Mouse (Mus musculus) MEL (cell line): Measurements from ENCODE around the gene Olfr741. TPM values are rescaled to one million over a fixed set of nuclear protein-coding genes. Genes with fewer than 3 reads are reported as not detected.

Source experiments
- DNase-seq: peaks from one replicate; pipeline ENCODE4 v3.0.0; 2011; ENCODE audit warnings: low read depth, low spot score
- H3K27ac ChIP-seq: 2 replicates; pipeline ENCODE4 v1.5.1; 2012; ENCODE audit warnings: low read depth, mild to moderate bottlenecking, control low read depth, low read length, moderate library complexity; ENCODE audit not compliant: control insufficient read depth
- H3K27me3 ChIP-seq, 2 experiments: fragments of 150-350 bp in 1 of 2; sonication (generic) in 1 of 2; 2 replicates each; pipeline ENCODE4 v1.6.1; 2012; ENCODE audit warnings: low read length in 2 of 2, mild to moderate bottlenecking in 2 of 2, improper control_type of control experiment in 1 of 2, moderate library complexity in 1 of 2; ENCODE audit not compliant: insufficient read depth in 2 of 2, control insufficient read depth in 1 of 2
- H3K36me3 ChIP-seq, 2 experiments: 2 replicates each; pipeline ENCODE4 v1.6.1; 2012 to 2014; ENCODE audit warnings: low read length in 2 of 2, improper control_type of control experiment in 1 of 2, inconsistent platforms in 1 of 2, mild to moderate bottlenecking in 1 of 2; ENCODE audit not compliant: insufficient read depth in 2 of 2, control insufficient read depth in 1 of 2
- H3K4me1 ChIP-seq, 2 experiments: fragments of 150-350 bp in 1 of 2; sonication (generic) in 1 of 2; 2 replicates each; pipeline ENCODE4 v1.6.1; 2012; ENCODE audit warnings: low read length in 2 of 2, improper control_type of control experiment in 1 of 2, mild to moderate bottlenecking in 1 of 2; ENCODE audit not compliant: insufficient read depth in 2 of 2, control insufficient read depth in 1 of 2
- H3K4me3 ChIP-seq, 2 experiments: fragments of 150-350 bp in 1 of 2; sonication (generic) in 1 of 2; 2 replicates each; pipeline ENCODE4 v1.5.1; 2012; ENCODE audit warnings: low read depth in 2 of 2, low read length in 2 of 2, mild to moderate bottlenecking in 2 of 2, moderate library complexity in 2 of 2, control low read depth in 1 of 2, improper control_type of control experiment in 1 of 2; ENCODE audit not compliant: control insufficient read depth in 1 of 2, insufficient read depth in 1 of 2
- H3K79me2 ChIP-seq: 2 replicates; pipeline ENCODE4 v1.6.1; 2012; ENCODE audit warnings: mild to moderate bottlenecking, low read length, moderate library complexity; ENCODE audit not compliant: control insufficient read depth, poor library complexity, insufficient read depth
- H3K9ac ChIP-seq: 2 replicates; pipeline ENCODE4 v1.6.1; 2012; ENCODE audit warnings: low read depth, mild to moderate bottlenecking, control low read depth, low read length, moderate library complexity; ENCODE audit not compliant: control insufficient read depth, poor library complexity, severe bottlenecking
- H3K9me3 ChIP-seq: fragments of 150-350 bp; sonication (generic); replicated peaks from 2 replicates; pipeline ENCODE4 v1.6.1; 2012; ENCODE audit warnings: mild to moderate bottlenecking, low read length, improper control_type of control experiment, moderate library complexity; ENCODE audit not compliant: insufficient read depth
- BHLHE40 ChIP-seq: IDR thresholded peaks from 2 replicates; pipeline ENCODE4 v1.6.1; 2012; ENCODE audit warnings: low read depth, mild to moderate bottlenecking, inconsistent platforms, low read length, improper control_type of control experiment, borderline replicate concordance
- CHD1 ChIP-seq: IDR thresholded peaks from 2 replicates; pipeline ENCODE4 v1.6.1; 2012; ENCODE audit warnings: low read depth, mild to moderate bottlenecking, inconsistent platforms, low read length, improper control_type of control experiment
- CHD2 ChIP-seq: IDR thresholded peaks from 2 replicates; pipeline ENCODE4 v1.6.1; 2011; ENCODE audit warnings: low read length, improper control_type of control experiment
- CTCF ChIP-seq, 3 experiments: IDR thresholded peaks in 2 of 3; conservative IDR thresholded peaks in 1 of 3; 2 replicates each; pipeline ENCODE4 v1.5.1; 2011 to 2012; ENCODE audit warnings: low read length in 3 of 3, low read depth in 2 of 3, mild to moderate bottlenecking in 2 of 3, improper control_type of control experiment in 1 of 3, inconsistent platforms in 1 of 3, mixed read lengths in 1 of 3, moderate library complexity in 1 of 3; ENCODE audit not compliant: control insufficient read depth in 1 of 3, insufficient read depth in 1 of 3, poor library complexity in 1 of 3, severe bottlenecking in 1 of 3
- E2F4 ChIP-seq: IDR thresholded peaks from 2 replicates; pipeline ENCODE4 v1.6.1; 2011; ENCODE audit warnings: low read depth, low read length, improper control_type of control experiment, borderline replicate concordance
- EP300 ChIP-seq, 2 experiments: IDR thresholded peaks; 2 replicates each; pipeline ENCODE4 v1.6.1; 2011; ENCODE audit warnings: improper control_type of control experiment in 2 of 2, low read length in 2 of 2, low read depth in 1 of 2, mild to moderate bottlenecking in 1 of 2
- GABPA ChIP-seq: IDR thresholded peaks from 2 replicates; pipeline ENCODE4 v1.6.1; 2012; ENCODE audit warnings: low read depth, mild to moderate bottlenecking, inconsistent platforms, low read length, improper control_type of control experiment, moderate library complexity
- HCFC1 ChIP-seq: IDR thresholded peaks from 2 replicates; pipeline ENCODE4 v1.6.1; 2012; ENCODE audit warnings: low read depth, mild to moderate bottlenecking, inconsistent platforms, low read length, improper control_type of control experiment, moderate library complexity
- JUND ChIP-seq: IDR thresholded peaks from 2 replicates; pipeline ENCODE4 v1.6.1; 2011; ENCODE audit warnings: low read depth, mild to moderate bottlenecking, improper control_type of control experiment, low read length
- KAT2A ChIP-seq: conservative IDR thresholded peaks from 2 replicates; pipeline ENCODE4 v1.6.1; 2012; ENCODE audit warnings: low read depth, low read length, improper control_type of control experiment, inconsistent platforms
- MAFK ChIP-seq: IDR thresholded peaks from 2 replicates; pipeline ENCODE4 v1.6.1; 2011; ENCODE audit warnings: low read depth, mild to moderate bottlenecking, low read length, improper control_type of control experiment, borderline replicate concordance
- NRF1 ChIP-seq: IDR thresholded peaks from 2 replicates; pipeline ENCODE4 v1.6.1; 2014; ENCODE audit warnings: low read depth, mild to moderate bottlenecking, inconsistent platforms, low read length, improper control_type of control experiment, moderate library complexity; ENCODE audit not compliant: poor library complexity, insufficient read depth, severe bottlenecking
- POLR2A ChIP-seq, 2 experiments: IDR thresholded peaks; 2 replicates each; pipeline ENCODE4 v1.6.1; 2011 to 2012; ENCODE audit warnings: low read length in 2 of 2, mild to moderate bottlenecking in 2 of 2, control low read depth in 1 of 2, improper control_type of control experiment in 1 of 2, low read depth in 1 of 2, moderate library complexity in 1 of 2; ENCODE audit not compliant: control insufficient read depth in 1 of 2, insufficient read depth in 1 of 2, poor library complexity in 1 of 2
- POLR2AphosphoS2 ChIP-seq: IDR thresholded peaks from 2 replicates; pipeline ENCODE4 v1.6.1; 2011; ENCODE audit warnings: low read length, improper control_type of control experiment
- RAD21 ChIP-seq: IDR thresholded peaks from 2 replicates; pipeline ENCODE4 v1.6.1; 2011; ENCODE audit warnings: mild to moderate bottlenecking, low read depth, low read length, improper control_type of control experiment
- SIN3A ChIP-seq: IDR thresholded peaks from 2 replicates; pipeline ENCODE4 v1.6.1; 2012; ENCODE audit warnings: low read length, improper control_type of control experiment, inconsistent platforms
- SMC3 ChIP-seq: IDR thresholded peaks from 2 replicates; pipeline ENCODE4 v1.6.1; 2011; ENCODE audit warnings: low read depth, low read length, improper control_type of control experiment
- TAL1 ChIP-seq: IDR thresholded peaks from 2 replicates; pipeline ENCODE4 v1.6.1; 2012; ENCODE audit warnings: mild to moderate bottlenecking, inconsistent platforms, low read length, moderate library complexity, mixed read lengths
- USF1 ChIP-seq: IDR thresholded peaks from 2 replicates; pipeline ENCODE4 v1.6.1; 2014; ENCODE audit warnings: low read depth, mild to moderate bottlenecking, inconsistent platforms, low read length, improper control_type of control experiment, moderate library complexity
- ZC3H11A ChIP-seq: IDR thresholded peaks from 2 replicates; pipeline ENCODE4 v1.6.1; 2012; ENCODE audit warnings: low read depth, mild to moderate bottlenecking, inconsistent platforms, low read length, improper control_type of control experiment
- ZKSCAN1 ChIP-seq: IDR thresholded peaks from 2 replicates; pipeline ENCODE4 v1.6.1; 2012; ENCODE audit warnings: low read depth, mild to moderate bottlenecking, inconsistent platforms, low read length, improper control_type of control experiment, moderate library complexity
- ZMIZ1 ChIP-seq: IDR thresholded peaks from 2 replicates; pipeline ENCODE4 v1.6.1; 2012; ENCODE audit warnings: low read depth, mild to moderate bottlenecking, inconsistent platforms, low read length, improper control_type of control experiment, moderate library complexity
- ZNF384 ChIP-seq: IDR thresholded peaks from 2 replicates; pipeline ENCODE4 v1.6.1; 2012; ENCODE audit warnings: low read depth, mild to moderate bottlenecking, inconsistent platforms, low read length, improper control_type of control experiment
- polyA plus RNA-seq, 2 experiments: library from polyadenylated mRNA; stranded (reverse) in 1 of 2; unstranded in 1 of 2; fragments of >175 nt in 1 of 2; fragments of >200 nt in 1 of 2; gene quantifications; 2 replicates each; pipeline versions ENCODE4 v1.2.1 to v1.2.4; 2012; ENCODE audit warnings: low replicate concordance in 2 of 2, low read depth in 1 of 2; ENCODE audit not compliant: insufficient read length in 2 of 2, insufficient read depth in 1 of 2, missing spikeins in 1 of 2
- total RNA-seq: library from RNA; depleted of rRNA; stranded (reverse); fragments of 300-350 nt; gene quantifications from 2 replicates; pipeline ENCODE4 v1.2.3, GENCODE M21; 2012; rRNA removed

Gene Olfr741
- total RNA-seq = not detected in 2 replicates
- polyA plus RNA-seq = not detected

DNA sequence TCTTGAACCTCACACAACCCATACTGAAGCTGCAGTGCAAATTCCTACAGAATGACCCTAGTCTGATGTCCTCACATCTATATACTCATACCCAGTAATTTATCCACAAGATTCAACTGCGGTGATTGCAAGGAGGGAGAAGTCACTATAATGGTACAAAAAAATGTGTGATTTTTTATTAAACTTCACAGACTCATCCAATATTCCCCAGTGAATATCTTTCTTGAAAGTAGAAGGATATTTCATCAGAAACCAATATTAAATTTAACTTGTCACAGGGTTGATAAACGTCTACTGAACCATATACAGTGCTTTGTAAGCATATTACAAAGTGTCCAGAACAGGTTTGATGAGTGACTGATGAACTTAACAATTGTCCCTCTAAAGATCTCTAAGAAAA lies at the start of gene Olfr741:
Gene Olfr741, plus strand, starts transcription at position 301 of the 400 bp plus-strand sequence.
- H3K27me3 ChIP-seq = no peaks in the 10 kb centered on the region
- H3K79me2 ChIP-seq = no peaks in the 10 kb centered on the region
- H3K4me3 ChIP-seq = no peak within 1 kb of the TSS
- no peak for DNase-seq
- no peak for TF ChIP-seq POLR2A (IDR thresholded peaks at IDR 0.05; ENCODE audit: control insufficient read depth in 1 of 2, insufficient read depth in 1 of 2, low read depth in 1 of 2, low read length in 2 of 2, poor library complexity in 1 of 2)
- no peak for TF ChIP-seq USF1
- no peak for TF ChIP-seq TAL1
- TF ChIP-seq ZC3H11A = no peak
- TF ChIP-seq HCFC1 = no peak
- TF ChIP-seq POLR2AphosphoS2 = no peak
- TF ChIP-seq KAT2A = no peak
- TF ChIP-seq ZNF384 = no peak
- TF ChIP-seq CHD2 = no peak
- no peak for TF ChIP-seq EP300 (IDR thresholded peaks at IDR 0.05; ENCODE audit: low read depth in 1 of 2, low read length in 2 of 2)
- TF ChIP-seq RAD21 = no peak
- no peak for TF ChIP-seq E2F4
- no peak for TF ChIP-seq JUND
- TF ChIP-seq SMC3 = no peak
- TF ChIP-seq NRF1 = no peak
- no peak for TF ChIP-seq GABPA
- H3K36me3 ChIP-seq = no peaks in the 10 kb centered on the region
- no peak within 1 kb of the TSS for H3K27ac ChIP-seq
- H3K9me3 ChIP-seq = no peaks in the 10 kb centered on the region
- no peaks in the 10 kb centered on the region for H3K4me1 ChIP-seq
- H3K9ac ChIP-seq = no peak within 1 kb of the TSS

DNA sequence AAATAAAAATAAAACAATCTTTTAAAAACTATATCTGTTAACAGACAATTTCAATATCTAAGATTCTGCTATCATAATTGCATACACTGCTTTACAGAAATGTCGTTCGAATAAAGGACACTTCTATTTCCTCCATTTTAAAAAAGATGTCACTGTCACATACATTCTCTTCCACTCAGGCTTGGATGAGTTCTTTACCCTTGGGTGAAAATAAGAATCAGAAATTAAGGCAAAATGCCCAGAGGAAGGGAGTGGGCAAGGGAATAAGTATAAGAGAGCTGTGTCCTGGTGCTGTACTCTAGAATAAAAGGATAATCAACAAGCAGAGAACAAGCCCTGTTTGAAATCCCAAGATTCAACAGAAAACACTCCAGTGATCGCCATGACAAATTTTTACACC lies 27.3 kb upstream of the Olfr741 start, which contains the start of gene Olfr740:
Gene Olfr740, plus strand, starts transcription at position 301 of the 400 bp plus-strand sequence.
- no peak for DNase-seq
- no peak within 1 kb of the TSS for H3K4me3 ChIP-seq
- H3K9ac ChIP-seq = no peak within 1 kb of the TSS
- H3K79me2 ChIP-seq = no peaks in the 10 kb centered on the region
- H3K27ac ChIP-seq = no peak within 1 kb of the TSS
- no peaks in the 10 kb centered on the region for H3K27me3 ChIP-seq
- TF ChIP-seq EP300 (IDR thresholded peaks at IDR 0.05; ENCODE audit: low read depth in 1 of 2, low read length in 2 of 2) = no peak
- TF ChIP-seq MAFK = no peak
- TF ChIP-seq ZMIZ1 = no peak
- no peak for TF ChIP-seq ZKSCAN1
- no peak for TF ChIP-seq E2F4
- TF ChIP-seq CHD1 = no peak
- TF ChIP-seq NRF1 = no peak
- TF ChIP-seq TAL1 = no peak
- TF ChIP-seq BHLHE40 = no peak
- no peak for TF ChIP-seq SMC3
- TF ChIP-seq POLR2AphosphoS2 = no peak
- TF ChIP-seq CTCF (IDR thresholded peaks at IDR 0.05 in 2 of 3, conservative IDR thresholded peaks at IDR 0.05 in 1 of 3; ENCODE audit: control insufficient read depth in 1 of 3, insufficient read depth in 1 of 3, low read depth in 2 of 3, low read length in 3 of 3, poor library complexity in 1 of 3, severe bottlenecking in 1 of 3) = no peak
- no peak for TF ChIP-seq SIN3A
- H3K9me3 ChIP-seq = no peaks in the 10 kb centered on the region
- H3K36me3 ChIP-seq = no peaks in the 10 kb centered on the region
- no peaks in the 10 kb centered on the region for H3K4me1 ChIP-seq
